Mouse (Mus musculus) liver, embryonic 15.5 days (tissue): ENCODE data around the gene Zfp808. TPM values are rescaled to one million over a fixed set of nuclear protein-coding genes. Genes with fewer than 3 reads are reported as not detected.
"Not testable (repeated sequence)": the region's sequence is repeated elsewhere in the genome, so short reads cannot be mapped to it uniquely, and the experiment has no call there.

ENCODE experiments used
- ATAC-seq: fragments of 200-750 bp; cut with Nextera tagmentation; 2 replicates; pipeline ENCODE4 v1.8.0; 2017; ENCODE audit warnings: moderate number of reproducible peaks, mild to moderate bottlenecking, moderate library complexity; ENCODE audit not compliant: insufficient read depth
- H3K27ac ChIP-seq: fragments of 300-500 bp; sonication (generic); replicated peaks from 2 replicates; pipeline ENCODE4 v1.5.1; 2015; ENCODE audit warnings: mild to moderate bottlenecking, inconsistent platforms
- H3K27me3 ChIP-seq: fragments of 300-500 bp; sonication (generic); 2 replicates; pipeline ENCODE4 v1.6.1; 2015; ENCODE audit warnings: mild to moderate bottlenecking, inconsistent platforms
- H3K36me3 ChIP-seq: fragments of 300-500 bp; sonication (generic); replicated peaks from 2 replicates; pipeline ENCODE4 v1.6.1; 2015; ENCODE audit warnings: moderate library complexity, mild to moderate bottlenecking, inconsistent platforms
- H3K4me1 ChIP-seq: fragments of 300-500 bp; sonication (generic); replicated peaks from 2 replicates; pipeline ENCODE4 v1.6.1; 2015; ENCODE audit warnings: inconsistent platforms
- H3K4me2 ChIP-seq: fragments of 300-500 bp; sonication (generic); 2 replicates; pipeline ENCODE4 v1.6.1; 2015; ENCODE audit warnings: moderate library complexity, mild to moderate bottlenecking, inconsistent platforms
- H3K4me3 ChIP-seq: fragments of 300-500 bp; sonication (generic); replicated peaks from 2 replicates; pipeline ENCODE4 v1.5.1; 2015; ENCODE audit warnings: mild to moderate bottlenecking, inconsistent platforms
- H3K9ac ChIP-seq: fragments of 300-500 bp; sonication (generic); 2 replicates; pipeline ENCODE4 v1.6.1; 2015; ENCODE audit warnings: moderate library complexity, mild to moderate bottlenecking, inconsistent platforms
- H3K9me3 ChIP-seq: fragments of 300-500 bp; sonication (generic); replicated peaks from 2 replicates; pipeline ENCODE4 v1.6.1; 2016; ENCODE audit warnings: inconsistent platforms
- WGBS: fragments of 180-500 bp; shearing (Covaris S2); methylation state at CpG from one replicate; pipeline ENCODE4 v1.1.7; 2015; ENCODE audit warnings: mixed read lengths; ENCODE audit not compliant: insufficient replicate concordance; 5-methylcytosine and 5-hydroxymethylcytosine counted together
- polyA plus RNA-seq: library from polyadenylated mRNA; unstranded; fragments of >200 nt; fragmentation: Nextera tagmentation; extraction: Ambion mirVana; gene quantifications from 2 replicates; pipeline ENCODE4 v1.2.1, GENCODE M21; 2015

Gene Zfp808
- polyA plus RNA-seq, result 6.6 and 7.0 TPM in 2 replicates

GRCm38 (mm10) chr13:62129432-62130171 lies at the start of gene Zfp808:
Zfp808 (plus strand) TSS chr13:62129886.
- H3K36me3 ChIP-seq, H3K27me3 ChIP-seq, H3K4me1 ChIP-seq, H3K9me3 ChIP-seq: not testable (repeated sequence)
- H3K4me3 ChIP-seq, result peak within 1 kb of the TSS; percentile 77
- peak; percentile 87 for ATAC-seq
- peak within 1 kb of the TSS; percentile 82 for H3K27ac ChIP-seq
- H3K4me2 ChIP-seq, result peak within 1 kb of the TSS; percentile 68
- 3% methylated on average over 21 of the region's 21 CpGs for WGBS
- H3K9ac ChIP-seq, result peak within 1 kb of the TSS; percentile 73

GRCm38 (mm10) chr13:62098786-62099185 lies 30.9 kb upstream of the Zfp808 start:
- not testable (repeated sequence) for H3K36me3 ChIP-seq, H3K9me3 ChIP-seq, H3K4me3 ChIP-seq, H3K9ac ChIP-seq, H3K27me3 ChIP-seq, H3K27ac ChIP-seq, ATAC-seq, H3K4me2 ChIP-seq, H3K4me1 ChIP-seq
- 59% methylated on average over 4 of the region's 4 CpGs for WGBS

- WGBS, result 69% methylated on average over 4 of the region's 4 CpGs
- ATAC-seq, H3K36me3 ChIP-seq: not testable (repeated sequence)
These were observed 30.2 kb upstream of the Zfp808 start for GRCm38 (mm10) chr13:62099454-62099853.

GRCm38 (mm10) chr13:62102368-62102767 lies 27.3 kb upstream of the Zfp808 start:
- not testable (repeated sequence) for H3K27ac ChIP-seq, H3K4me1 ChIP-seq, ATAC-seq, H3K4me2 ChIP-seq, H3K27me3 ChIP-seq, H3K4me3 ChIP-seq, H3K9me3 ChIP-seq, H3K36me3 ChIP-seq, H3K9ac ChIP-seq
- 47% methylated on average over 1 of the region's 1 CpGs for WGBS

More at GRCm38 (mm10) chr13:62099454-62099853, 30.2 kb upstream of the Zfp808 start:
- not testable (repeated sequence) for H3K27me3 ChIP-seq, H3K4me3 ChIP-seq, H3K27ac ChIP-seq, H3K4me2 ChIP-seq, H3K4me1 ChIP-seq, H3K9ac ChIP-seq, H3K9me3 ChIP-seq

GRCm38 (mm10) chr13:62115861-62116260 lies 13.8 kb upstream of the Zfp808 start:
- ATAC-seq, result not testable (repeated sequence)

GRCm38 (mm10) chr13:62121578-62121977 lies 8.1 kb upstream of the Zfp808 start:
- not testable (repeated sequence) for H3K4me2 ChIP-seq, H3K4me3 ChIP-seq, H3K4me1 ChIP-seq, H3K9ac ChIP-seq, H3K9me3 ChIP-seq, H3K27ac ChIP-seq, H3K27me3 ChIP-seq, ATAC-seq, H3K36me3 ChIP-seq
- WGBS, result 46% methylated on average over 1 of the region's 1 CpGs

More at GRCm38 (mm10) chr13:62115861-62116260, 13.8 kb upstream of the Zfp808 start:
- WGBS, result 20% methylated on average over 2 of the region's 2 CpGs
- H3K4me3 ChIP-seq, H3K4me2 ChIP-seq, H3K9ac ChIP-seq, H3K9me3 ChIP-seq, H3K4me1 ChIP-seq, H3K27ac ChIP-seq, H3K36me3 ChIP-seq, H3K27me3 ChIP-seq: not testable (repeated sequence)

GRCm38 (mm10) chr13:62181835-62182755 lies 52.4 kb downstream of the Zfp808 start:
- 58% methylated on average over 2 of the region's 2 CpGs for WGBS
- H3K27me3 ChIP-seq, H3K9ac ChIP-seq, H3K4me1 ChIP-seq, H3K4me3 ChIP-seq, ATAC-seq, H3K9me3 ChIP-seq, H3K27ac ChIP-seq, H3K4me2 ChIP-seq, H3K36me3 ChIP-seq: not testable (repeated sequence)

- no peaks in the 10 kb centered on the region for H3K4me1 ChIP-seq
- H3K9ac ChIP-seq, result no peak overlapping the region
- no peak for ATAC-seq
- H3K4me3 ChIP-seq, result no peak overlapping the region
- H3K27me3 ChIP-seq, result no peaks in the 10 kb centered on the region
- H3K27ac ChIP-seq, result no peak overlapping the region
- H3K4me2 ChIP-seq, result no peak overlapping the region
- 29% methylated on average over 3 of the region's 3 CpGs for WGBS
- no peaks in the 10 kb centered on the region for H3K9me3 ChIP-seq
- no peaks in the 10 kb centered on the region for H3K36me3 ChIP-seq
These were observed 115.6 kb downstream of the Zfp808 start for GRCm38 (mm10) chr13:62245264-62245663.

- not testable (repeated sequence) for ATAC-seq, H3K4me1 ChIP-seq
- 65% methylated on average over 9 of the region's 9 CpGs for WGBS
These were observed 125.5 kb downstream of the Zfp808 start for GRCm38 (mm10) chr13:62255226-62255625.

GRCm38 (mm10) chr13:62263392-62263791 lies 133.7 kb downstream of the Zfp808 start:
- H3K36me3 ChIP-seq, result no peaks in the 10 kb centered on the region
- no peak overlapping the region for H3K27ac ChIP-seq
- 59% methylated on average over 4 of the region's 4 CpGs for WGBS
- ATAC-seq, result no peak
- no peak overlapping the region for H3K4me2 ChIP-seq
- no peaks in the 10 kb centered on the region for H3K27me3 ChIP-seq
- H3K9me3 ChIP-seq, result 0 out of 2 replicates have a peak, but pooled peaks cover 3% of the 10 kb centered on the region
- no peaks in the 10 kb centered on the region for H3K4me1 ChIP-seq
- no peak overlapping the region for H3K9ac ChIP-seq
- H3K4me3 ChIP-seq, result no peak overlapping the region

More at GRCm38 (mm10) chr13:62255226-62255625, 125.5 kb downstream of the Zfp808 start:
- not testable (repeated sequence) for H3K27me3 ChIP-seq, H3K27ac ChIP-seq, H3K9me3 ChIP-seq, H3K36me3 ChIP-seq, H3K4me3 ChIP-seq, H3K4me2 ChIP-seq, H3K9ac ChIP-seq
